Mouse (Mus musculus) megakaryocyte progenitor cell, adult 5-6 weeks (primary cell): ENCODE measurements around the gene Olfr1022. TPM values are rescaled to one million over a fixed set of nuclear protein-coding genes. Genes with fewer than 3 reads are reported as not detected.

Source experiments
- ATAC-seq: replicated peaks from 2 replicates; pipeline ENCODE4 v1.8.0; 2016; ENCODE audit warnings: mild to moderate bottlenecking, moderate TSS enrichment, inconsistent platforms; ENCODE audit not compliant: poor library complexity
- total RNA-seq, 2 experiments: library from RNA; stranded (forward) in 1 of 2; stranded (reverse) in 1 of 2; fragments of 157-497, 149-512 nt in 1 of 2; fragments of 200-1000 nt in 1 of 2; gene quantifications; 2 replicates each; pipeline versions ENCODE4 v1.2.3 to v1.2.4; 2015 to 2017

Olfr1022 gene
- total RNA-seq (2015), result not detected in 2 replicates
- total RNA-seq (2017), result not detected in 2 replicates

- ATAC-seq, result no peak
Observed at GRCm38 (mm10) chr2:85868294-85868693, at the start of gene Olfr1022. Olfr1022 (plus strand) TSS chr2:85868594.

- no peak for ATAC-seq
Observed at GRCm38 (mm10) chr2:85845383-85845782, 23.0 kb upstream of the Olfr1022 start, which contains the start of gene Olfr1019. Olfr1019 (minus strand) TSS chr2:85845483.

GRCm38 (mm10) chr2:85846730-85847129 lies 21.7 kb upstream of the Olfr1022 start, which contains the start of gene Olfr1020:
Olfr1020 (plus strand) TSS chr2:85847030.
- ATAC-seq, result no peak

- no peak for ATAC-seq
Observed at GRCm38 (mm10) chr2:85885340-85885739, 16.9 kb downstream of the Olfr1022 start, which contains the start of gene Olfr1023. Olfr1023 (plus strand) TSS chr2:85885640.

GRCm38 (mm10) chr2:85904952-85905351 lies 36.6 kb downstream of the Olfr1022 start, which contains the start of gene Olfr1024:
Olfr1024 (minus strand) TSS chr2:85905052.
- no peak for ATAC-seq

- ATAC-seq, result no peak
Observed at GRCm38 (mm10) chr2:85913197-85913596, 44.8 kb downstream of the Olfr1022 start.

- ATAC-seq, result no peak
Observed at GRCm38 (mm10) chr2:85914893-85915292, 46.5 kb downstream of the Olfr1022 start, which contains the start of gene Olfr1025-ps1. Olfr1025-ps1 (plus strand) TSS chr2:85915193.

Other genes starting within 250 kb of the Olfr1022 start
- gene Olfr1002, start 217.9 kb upstream of the Olfr1022 start, total RNA-seq (2015), result not detected in 2 replicates
- not detected in 2 replicates for gene Olfr1002, start 217.9 kb upstream of the Olfr1022 start, total RNA-seq (2017)
- gene Olfr154, start 204.1 kb upstream of the Olfr1022 start, total RNA-seq (2015), result not detected in 2 replicates
- not detected in 2 replicates for gene Olfr154, start 204.1 kb upstream of the Olfr1022 start, total RNA-seq (2017)
- not detected in 2 replicates for gene Olfr1006, start 189.8 kb upstream of the Olfr1022 start, total RNA-seq (2015)
- gene Olfr1006, start 189.8 kb upstream of the Olfr1022 start, total RNA-seq (2017), result not detected in 2 replicates
- gene Olfr1008, start 179.2 kb upstream of the Olfr1022 start, total RNA-seq (2015), result not detected in 2 replicates
- not detected in 2 replicates for gene Olfr1008, start 179.2 kb upstream of the Olfr1022 start, total RNA-seq (2017)
- gene Olfr1009, start 153.2 kb upstream of the Olfr1022 start, total RNA-seq (2015), result not detected in 2 replicates
- gene Olfr1009, start 153.2 kb upstream of the Olfr1022 start, total RNA-seq (2017), result not detected in 2 replicates
- gene Olfr1012, start 105.8 kb upstream of the Olfr1022 start, total RNA-seq (2015), result not detected in 2 replicates
- gene Olfr1012, start 105.8 kb upstream of the Olfr1022 start, total RNA-seq (2017), result not detected in 2 replicates
- not detected in 2 replicates for gene Olfr1013, start 101.5 kb upstream of the Olfr1022 start, total RNA-seq (2015)
- not detected in 2 replicates for gene Olfr1013, start 101.5 kb upstream of the Olfr1022 start, total RNA-seq (2017)
- not detected in 2 replicates for gene Olfr1014, start 95.9 kb upstream of the Olfr1022 start, total RNA-seq (2015)
- not detected in 2 replicates for gene Olfr1014, start 95.9 kb upstream of the Olfr1022 start, total RNA-seq (2017)
- gene Olfr1015, start 86.6 kb upstream of the Olfr1022 start, total RNA-seq (2015), result not detected in 2 replicates
- gene Olfr1015, start 86.6 kb upstream of the Olfr1022 start, total RNA-seq (2017), result not detected in 2 replicates
- not detected in 2 replicates for gene Olfr1016, start 66.0 kb upstream of the Olfr1022 start, total RNA-seq (2015)
- gene Olfr1016, start 66.0 kb upstream of the Olfr1022 start, total RNA-seq (2017), result not detected in 2 replicates
- not detected in 2 replicates for gene Olfr1018, start 50.1 kb upstream of the Olfr1022 start, total RNA-seq (2015)
- gene Olfr1018, start 50.1 kb upstream of the Olfr1022 start, total RNA-seq (2017), result not detected in 2 replicates
- gene Olfr1019, start 23.1 kb upstream of the Olfr1022 start, total RNA-seq (2015), result not detected in 2 replicates
- not detected in 2 replicates for gene Olfr1019, start 23.1 kb upstream of the Olfr1022 start, total RNA-seq (2017)
- gene Olfr1020, start 21.6 kb upstream of the Olfr1022 start, total RNA-seq (2015), result not detected in 2 replicates
- not detected in 2 replicates for gene Olfr1020, start 21.6 kb upstream of the Olfr1022 start, total RNA-seq (2017)
- not detected in 2 replicates for gene Olfr1023, start 17.0 kb downstream of the Olfr1022 start, total RNA-seq (2015)
- not detected in 2 replicates for gene Olfr1023, start 17.0 kb downstream of the Olfr1022 start, total RNA-seq (2017)
- gene Olfr1024, start 36.5 kb downstream of the Olfr1022 start, total RNA-seq (2015), result not detected in 2 replicates
- not detected in 2 replicates for gene Olfr1024, start 36.5 kb downstream of the Olfr1022 start, total RNA-seq (2017)
- gene Olfr1025-ps1, start 46.6 kb downstream of the Olfr1022 start, total RNA-seq (2015), result not detected in 2 replicates
- gene Olfr1025-ps1, start 46.6 kb downstream of the Olfr1022 start, total RNA-seq (2017), result not detected in 2 replicates
- not detected in 2 replicates for gene Olfr1026, start 53.0 kb downstream of the Olfr1022 start, total RNA-seq (2015)
- gene Olfr1026, start 53.0 kb downstream of the Olfr1022 start, total RNA-seq (2017), result not detected in 2 replicates
- gene Olfr1028, start 81.8 kb downstream of the Olfr1022 start, total RNA-seq (2015), result not detected in 2 replicates
- gene Olfr1028, start 81.8 kb downstream of the Olfr1022 start, total RNA-seq (2017), result not detected in 2 replicates
- not detected in 2 replicates for gene Olfr1029, start 105.3 kb downstream of the Olfr1022 start, total RNA-seq (2015)
- not detected in 2 replicates for gene Olfr1029, start 105.3 kb downstream of the Olfr1022 start, total RNA-seq (2017)
- not detected in 2 replicates for gene Olfr1030, start 110.7 kb downstream of the Olfr1022 start, total RNA-seq (2015)
- not detected in 2 replicates for gene Olfr1030, start 110.7 kb downstream of the Olfr1022 start, total RNA-seq (2017)
- gene Olfr1031, start 121.7 kb downstream of the Olfr1022 start, total RNA-seq (2015), result not detected in 2 replicates
- gene Olfr1031, start 121.7 kb downstream of the Olfr1022 start, total RNA-seq (2017), result not detected in 2 replicates
- gene Olfr1032, start 136.9 kb downstream of the Olfr1022 start, total RNA-seq (2015), result not detected in 2 replicates
- not detected in 2 replicates for gene Olfr1032, start 136.9 kb downstream of the Olfr1022 start, total RNA-seq (2017)
- gene Olfr1033, start 152.0 kb downstream of the Olfr1022 start, total RNA-seq (2015), result 0.10 and 0.24 TPM in 2 replicates
- 0.14 TPM in 1 of 2 replicates, not detected in the other for gene Olfr1033, start 152.0 kb downstream of the Olfr1022 start, total RNA-seq (2017)
- not detected in 2 replicates for gene Olfr1034, start 177.3 kb downstream of the Olfr1022 start, total RNA-seq (2015)
- gene Olfr1034, start 177.3 kb downstream of the Olfr1022 start, total RNA-seq (2017), result not detected in 2 replicates
- gene Olfr1036, start 205.4 kb downstream of the Olfr1022 start, total RNA-seq (2015), result not detected in 2 replicates
- not detected in 2 replicates for gene Olfr1036, start 205.4 kb downstream of the Olfr1022 start, total RNA-seq (2017)
- not detected in 2 replicates for gene Olfr1037, start 218.8 kb downstream of the Olfr1022 start, total RNA-seq (2015)
- gene Olfr1037, start 218.8 kb downstream of the Olfr1022 start, total RNA-seq (2017), result not detected in 2 replicates